7 mouse cellular contexts compared by ENCODE assay signal in genomic region chr14:21903562-21904497, GRCm38 (mm10). TPM values are rescaled to one million over a fixed set of nuclear protein-coding genes. Genes with fewer than 3 reads are reported as not detected.
A peak's percentile ranks its signal among the peaks of the same experiment; 100 is the strongest.
DNase-seq lines count a peak whose midpoint lies in the region; ATAC-seq lines count a peak whose summit lies in the region.

No protein-coding gene starts in this region.

- peaks cover 19% of the 10 kb centered on the region for H3K4me1 ChIP-seq in embryonic facial prominence, embryonic 12.5 days
- H3K4me1 ChIP-seq in midbrain, embryonic 11.5 days (ENCODE audit: control insufficient read depth, insufficient read depth, low read length) = peaks cover 8% of the 10 kb centered on the region; the same call in 1 of the 2 replicates

- ATAC-seq in embryonic facial prominence, embryonic 12.5 days (ENCODE audit: insufficient number of reproducible peaks, insufficient read depth, low FRiP score, low TSS enrichment) = peak; percentile 76
- ATAC-seq in midbrain, embryonic 11.5 days (ENCODE audit: low FRiP score) = no peak

- H3K36me3 ChIP-seq in embryonic facial prominence, embryonic 12.5 days = no peaks in the 10 kb centered on the region
- no peaks in the 10 kb centered on the region for H3K36me3 ChIP-seq in midbrain, embryonic 11.5 days (ENCODE audit: control insufficient read depth, insufficient read depth, low read length)

- no peaks in the 10 kb centered on the region for H3K9me3 ChIP-seq in embryonic facial prominence, embryonic 12.5 days
- H3K9me3 ChIP-seq in midbrain, embryonic 11.5 days (ENCODE audit: control insufficient read depth, low read length) = no peaks in the 10 kb centered on the region

- H3K27ac ChIP-seq in embryonic facial prominence, embryonic 12.5 days = peak overlapping the region; percentile 75
- H3K27ac ChIP-seq in midbrain, embryonic 11.5 days (ENCODE audit: low read depth, low read length) = no peak overlapping the region

- no peak overlapping the region for H3K9ac ChIP-seq in embryonic facial prominence, embryonic 12.5 days
- no peak overlapping the region for H3K9ac ChIP-seq in midbrain, embryonic 11.5 days (ENCODE audit: low read length)

- no peak overlapping the region for H3K4me3 ChIP-seq in embryonic facial prominence, embryonic 12.5 days
- no peak overlapping the region for H3K4me3 ChIP-seq in midbrain, embryonic 11.5 days (ENCODE audit: low read depth, low read length)

- H3K27me3 ChIP-seq in embryonic facial prominence, embryonic 12.5 days = no peaks in the 10 kb centered on the region
- no peaks in the 10 kb centered on the region for H3K27me3 ChIP-seq in midbrain, embryonic 11.5 days (ENCODE audit: control insufficient read depth, insufficient read depth, low read length)

- peak overlapping the region; percentile 32 for H3K4me2 ChIP-seq in embryonic facial prominence, embryonic 12.5 days (replicated peaks)
- H3K4me2 ChIP-seq in midbrain, embryonic 11.5 days = no peak overlapping the region

- peak; percentile 70 for DNase-seq in adrenal gland, postnatal 25 days
- DNase-seq in heart, postnatal 4 days = peak; percentile 35
- peak; percentile 75 to 84 for DNase-seq in kidney, postnatal 4 days
- peak; percentile 87 for DNase-seq in midbrain, embryonic 11.5 days (ENCODE audit: low spot score, missing footprints)
- DNase-seq in urinary bladder, postnatal 36 days (ENCODE audit: low spot score in 2 of 2) = peak; percentile 63 to 76
- DNase-seq in spleen, adult 18-20 months = no peak

- WGBS in embryonic facial prominence, embryonic 12.5 days = 26% methylated on average over 23 of the region's 23 CpGs
- 48% methylated on average over 23 of the region's 23 CpGs for WGBS in midbrain, embryonic 11.5 days

RNA-seq across cellular contexts. Expression of gene Comtd1, which starts 55.1 kb away (rescaled TPM):
- total RNA-seq in adrenal gland, postnatal 25 days (2021) = 67.2 and 75.0 TPM in 2 replicates
- polyA plus RNA-seq in embryonic facial prominence, embryonic 12.5 days (2016; fragmentation: Nextera tagmentation; extraction: Ambion mirVana) = 20.1 and 22.1 TPM in 2 replicates
- total RNA-seq in heart, postnatal 4 days (2021) = 10 to 100 TPM; 16.9 to 25.9 TPM
- 11.8 and 12.6 TPM in 2 replicates for polyA plus RNA-seq in midbrain, embryonic 11.5 days (2014; fragmentation: Nextera tagmentation; extraction: Ambion mirVana)

Comparison
In these comparisons a context has a peak if more than half of its experiments do, and no peak if none do; other contexts are left out.
1. DNase-seq: peak in adrenal gland, postnatal 25 days (single experiment), heart, postnatal 4 days (single experiment), kidney, postnatal 4 days (2 of 2), midbrain, embryonic 11.5 days (single experiment) and urinary bladder, postnatal 36 days (2 of 2); none in spleen, adult 18-20 months (0 of 2).